Mouse (Mus musculus) liver, adult 2 months (tissue): ENCODE data around the gene Trpv4. TPM values are rescaled to one million over a fixed set of nuclear protein-coding genes. Genes with fewer than 3 reads are reported as not detected.

Experiments
- DNase-seq: peaks from one replicate; pipeline ENCODE4 v3.0.0-alpha.2; 2011; ENCODE audit warnings: low read depth, low spot score; ENCODE audit errors: extremely low read depth
- H3K27ac ChIP-seq: fragments of 200-500 bp; replicated peaks from 2 replicates; pipeline ENCODE4 v1.5.1; 2012; ENCODE audit warnings: low read depth, mild to moderate bottlenecking, control low read depth, inconsistent platforms, low read length; ENCODE audit not compliant: insufficient read depth
- H3K27me3 ChIP-seq: fragments of 200-500 bp; 2 replicates; pipeline ENCODE4 v1.6.1; 2012; ENCODE audit warnings: mild to moderate bottlenecking, moderate library complexity, low read length, inconsistent platforms; ENCODE audit not compliant: control insufficient read depth, insufficient read depth
- H3K36me3 ChIP-seq: fragments of 200-500 bp; 2 replicates; pipeline ENCODE4 v1.6.1; 2012; ENCODE audit warnings: low read length, inconsistent platforms; ENCODE audit not compliant: control insufficient read depth, insufficient read depth
- H3K4me1 ChIP-seq: fragments of 200-500 bp; 2 replicates; pipeline ENCODE4 v1.6.1; 2011; ENCODE audit warnings: low read length; ENCODE audit not compliant: control insufficient read depth, insufficient read depth
- H3K4me3 ChIP-seq: fragments of 200-500 bp; 2 replicates; pipeline ENCODE4 v1.5.1; 2011; ENCODE audit warnings: low read depth, mild to moderate bottlenecking, control low read depth, low read length, moderate library complexity; ENCODE audit not compliant: insufficient read depth
- H3K79me2 ChIP-seq: fragments of 200-500 bp; 2 replicates; pipeline ENCODE4 v1.6.1; 2012; ENCODE audit warnings: inconsistent platforms, mild to moderate bottlenecking, low read length, moderate library complexity; ENCODE audit not compliant: control insufficient read depth, insufficient read depth
- H3K9ac ChIP-seq: fragments of 200-500 bp; 2 replicates; pipeline ENCODE4 v1.6.1; 2012; ENCODE audit warnings: low read depth, mild to moderate bottlenecking, control low read depth, inconsistent platforms, low read length
- CTCF ChIP-seq: fragments of 200-500 bp; IDR thresholded peaks from 2 replicates; pipeline ENCODE4 v1.5.1; 2011; ENCODE audit warnings: low read depth, low read length, control low read depth
- POLR2A ChIP-seq: fragments of 200-500 bp; IDR thresholded peaks from 2 replicates; pipeline ENCODE4 v1.6.1; 2011; ENCODE audit warnings: low read length, control low read depth; ENCODE audit not compliant: insufficient read depth; ENCODE audit errors: extremely low read depth
- WGBS: fragments of 180-500 bp; shearing (Covaris S2); methylation state at CpG from one replicate; pipeline ENCODE4 v1.1.7; 2018; 5-methylcytosine and 5-hydroxymethylcytosine counted together
- polyA plus RNA-seq: library from polyadenylated mRNA; depleted of rRNA; stranded (reverse); fragments of >200 nt; gene quantifications from 2 replicates; pipeline ENCODE4 v1.2.3, GENCODE M21; 2012
- total RNA-seq: library from RNA; depleted of rRNA; stranded (reverse); fragments of >200 nt; gene quantifications from 2 replicates; pipeline ENCODE4 v1.2.3, GENCODE M21; 2014

Gene Trpv4
- total and polyA plus RNA-seq, 2 experiments, result 0.09 to 0.50 TPM

- no peak for DNase-seq
- WGBS, result 88% methylated on average over 17 of the region's 17 CpGs
- Histone ChIP-seq H3K27me3 (no peaks in the 10 kb centered on the region), H3K27ac (no peak overlapping the region), H3K9ac (no peak overlapping the region), H3K79me2 (no peaks in the 10 kb centered on the region), H3K4me3 (no peak overlapping the region), H3K4me1 (no peaks in the 10 kb centered on the region), H3K36me3 (no peaks in the 10 kb centered on the region)
- TF ChIP-seq POLR2A, result no peak
- TF ChIP-seq CTCF, result no peak
These were observed 21.8 kb upstream of the Trpv4 start for GRCm38 (mm10) chr5:114679841-114680591.

GRCm38 (mm10) chr5:114674594-114674993 lies 16.4 kb upstream of the Trpv4 start:
- no peak overlapping the region for H3K4me3 ChIP-seq
- H3K9ac ChIP-seq, result no peak overlapping the region
- H3K4me1 ChIP-seq, result no peaks in the 10 kb centered on the region
- no peaks in the 10 kb centered on the region for H3K79me2 ChIP-seq
- H3K36me3 ChIP-seq, result no peaks in the 10 kb centered on the region
- no peaks in the 10 kb centered on the region for H3K27me3 ChIP-seq
- no peak for TF ChIP-seq CTCF
- TF ChIP-seq POLR2A, result no peak
- H3K27ac ChIP-seq, result no peak overlapping the region
- 86% methylated on average over 8 of the region's 8 CpGs for WGBS
- no peak for DNase-seq

GRCm38 (mm10) chr5:114673114-114673513 lies 14.9 kb upstream of the Trpv4 start:
- H3K36me3 ChIP-seq, result no peaks in the 10 kb centered on the region
- no peak overlapping the region for H3K9ac ChIP-seq
- H3K27ac ChIP-seq, result no peak overlapping the region
- no peak for TF ChIP-seq CTCF
- no peak for TF ChIP-seq POLR2A
- 87% methylated on average over 13 of the region's 13 CpGs for WGBS
- H3K4me1 ChIP-seq, result no peaks in the 10 kb centered on the region
- no peak overlapping the region for H3K4me3 ChIP-seq
- H3K79me2 ChIP-seq, result no peaks in the 10 kb centered on the region
- no peak for DNase-seq
- H3K27me3 ChIP-seq, result no peaks in the 10 kb centered on the region

GRCm38 (mm10) chr5:114669014-114669413 lies 10.8 kb upstream of the Trpv4 start:
- H3K4me1 ChIP-seq, result peaks cover 1% of the 10 kb centered on the region; the same call in 1 of the 2 replicates
- no peak for TF ChIP-seq POLR2A
- no peak for TF ChIP-seq CTCF
- no peak overlapping the region for H3K27ac ChIP-seq
- no peak overlapping the region for H3K9ac ChIP-seq
- 96% methylated on average over 5 of the region's 5 CpGs for WGBS
- no peak for DNase-seq
- no peaks in the 10 kb centered on the region for H3K36me3 ChIP-seq
- no peaks in the 10 kb centered on the region for H3K79me2 ChIP-seq
- no peak overlapping the region for H3K4me3 ChIP-seq
- H3K27me3 ChIP-seq, result no peaks in the 10 kb centered on the region

GRCm38 (mm10) chr5:114667228-114667856 lies 9.1 kb upstream of the Trpv4 start:
- Histone ChIP-seq H3K27ac (peak overlapping the region; percentile 20), H3K36me3 (no peaks in the 10 kb centered on the region), H3K4me1 (peaks cover 1% of the 10 kb centered on the region; the same call in 1 of the 2 replicates), H3K79me2 (no peaks in the 10 kb centered on the region), H3K9ac (no peak overlapping the region), H3K4me3 (peak overlapping the region; percentile 9), H3K27me3 (no peaks in the 10 kb centered on the region)
- DNase-seq, result peak; percentile 85
- TF ChIP-seq CTCF (peak; percentile 100), POLR2A (peak; percentile 74)
- 2% methylated on average over 36 of the region's 36 CpGs for WGBS

GRCm38 (mm10) chr5:114666659-114667058 lies 8.4 kb upstream of the Trpv4 start:
- 63% methylated on average over 1 of the region's 1 CpGs for WGBS
- Histone ChIP-seq H3K27me3 (no peaks in the 10 kb centered on the region), H3K4me1 (peaks cover 1% of the 10 kb centered on the region; the same call in 1 of the 2 replicates), H3K9ac (no peak overlapping the region), H3K4me3 (no peak overlapping the region), H3K36me3 (no peaks in the 10 kb centered on the region), H3K79me2 (no peaks in the 10 kb centered on the region), H3K27ac (no peak overlapping the region)
- DNase-seq, result no peak
- TF ChIP-seq POLR2A (no peak), CTCF (no peak)
